Mouse (Mus musculus): Measurements from ENCODE around the gene Gse1. TPM values are rescaled to one million over a fixed set of nuclear protein-coding genes. Genes with fewer than 3 reads are reported as not detected.

Gse1 gene
- polyA plus RNA-seq, 1 experiment from 2014 or later: 31.3 TPM

- Histone ChIP-seq H3K27ac (replicated peaks) (peak overlapping the region; percentile 24; the same call in 1 of the 2 replicates), H3K4me3 (no peak overlapping the region), H3K27me3 (no peaks in the 10 kb centered on the region), H3K9me3 (no peaks in the 10 kb centered on the region), H3K4me1 (peaks cover 68% of the 10 kb centered on the region), H3K9ac (replicated peaks) (no peak overlapping the region), H3K36me3 (no peaks in the 10 kb centered on the region), H3K4me2 (replicated peaks) (no peak overlapping the region)
- WGBS: 12% methylated on average over 9 of the region's 9 CpGs
- 0 out of 2 replicates have a peak, but pooled peaks have one; percentile 28 for ATAC-seq (replicated peaks)
Observed at GRCm38 (mm10) chr8:120407701-120408240, 179.5 kb downstream of the Gse1 start.

- no peak for ATAC-seq (replicated peaks)
- no peak overlapping the region for H3K4me3 ChIP-seq
- no peaks in the 10 kb centered on the region for H3K9me3 ChIP-seq
- peak overlapping the region; percentile 24; the same call in 1 of the 2 replicates for H3K27ac ChIP-seq (replicated peaks)
- H3K27me3 ChIP-seq: no peaks in the 10 kb centered on the region
- 49% methylated on average over 14 of the region's 14 CpGs for WGBS
- H3K9ac ChIP-seq (replicated peaks): no peak overlapping the region
- no peaks in the 10 kb centered on the region for H3K36me3 ChIP-seq
- H3K4me2 ChIP-seq (replicated peaks): no peak overlapping the region
- peaks cover 75% of the 10 kb centered on the region for H3K4me1 ChIP-seq
Observed at GRCm38 (mm10) chr8:120408241-120409215, 180.3 kb downstream of the Gse1 start.

- no peaks in the 10 kb centered on the region for H3K27me3 ChIP-seq
- no peak for ATAC-seq (replicated peaks)
- H3K4me2 ChIP-seq (replicated peaks): no peak overlapping the region
- H3K27ac ChIP-seq (replicated peaks): peak overlapping the region; percentile 35
- WGBS: 56% methylated on average over 11 of the region's 11 CpGs
- H3K4me3 ChIP-seq: no peak overlapping the region
- no peaks in the 10 kb centered on the region for H3K36me3 ChIP-seq
- H3K9me3 ChIP-seq: no peaks in the 10 kb centered on the region
- H3K4me1 ChIP-seq: peaks cover 79% of the 10 kb centered on the region
- H3K9ac ChIP-seq (replicated peaks): no peak overlapping the region
Observed at GRCm38 (mm10) chr8:120409371-120410013, 181.2 kb downstream of the Gse1 start.

- Histone ChIP-seq H3K4me3 (no peak overlapping the region), H3K4me1 (peaks cover 85% of the 10 kb centered on the region), H3K27ac (replicated peaks) (peak overlapping the region; percentile 26; the same call in 1 of the 2 replicates), H3K9ac (replicated peaks) (peak overlapping the region; percentile 22), H3K4me2 (replicated peaks) (no peak overlapping the region), H3K27me3 (no peaks in the 10 kb centered on the region), H3K9me3 (no peaks in the 10 kb centered on the region), H3K36me3 (no peaks in the 10 kb centered on the region)
- ATAC-seq (replicated peaks): no peak
- WGBS: 32% methylated on average over 14 of the region's 14 CpGs
Observed at GRCm38 (mm10) chr8:120411059-120411458, 182.8 kb downstream of the Gse1 start.

GRCm38 (mm10) chr8:120411862-120412261, 183.6 kb downstream of the Gse1 start:
- Histone ChIP-seq H3K27ac (replicated peaks) (0 out of 2 replicates have a peak overlapping the region, but pooled peaks have one; percentile 2), H3K27me3 (no peaks in the 10 kb centered on the region), H3K4me3 (no peak overlapping the region), H3K36me3 (no peaks in the 10 kb centered on the region), H3K4me2 (replicated peaks) (no peak overlapping the region), H3K4me1 (peaks cover 93% of the 10 kb centered on the region), H3K9ac (replicated peaks) (no peak overlapping the region), H3K9me3 (no peaks in the 10 kb centered on the region)
- ATAC-seq (replicated peaks): no peak
- 22% methylated on average over 8 of the region's 8 CpGs for WGBS

GRCm38 (mm10) chr8:120412357-120412756, 184.1 kb downstream of the Gse1 start:
- H3K4me1 ChIP-seq: peaks cover 97% of the 10 kb centered on the region
- no peak overlapping the region for H3K4me2 ChIP-seq (replicated peaks)
- H3K4me3 ChIP-seq: no peak overlapping the region
- no peak for ATAC-seq (replicated peaks)
- H3K9me3 ChIP-seq: no peaks in the 10 kb centered on the region
- 80% methylated on average over 4 of the region's 4 CpGs for WGBS
- H3K27ac ChIP-seq (replicated peaks): 0 out of 2 replicates have a peak overlapping the region, but pooled peaks have one; percentile 2
- no peaks in the 10 kb centered on the region for H3K27me3 ChIP-seq
- no peak overlapping the region for H3K9ac ChIP-seq (replicated peaks)
- H3K36me3 ChIP-seq: no peaks in the 10 kb centered on the region

GRCm38 (mm10) chr8:120412911-120413625, 184.8 kb downstream of the Gse1 start:
- ATAC-seq (replicated peaks): no peak
- H3K27me3 ChIP-seq: no peaks in the 10 kb centered on the region
- H3K4me2 ChIP-seq (replicated peaks): peak overlapping the region; percentile 26; the same call in 1 of the 2 replicates
- no peak overlapping the region for H3K9ac ChIP-seq (replicated peaks)
- no peaks in the 10 kb centered on the region for H3K36me3 ChIP-seq
- H3K9me3 ChIP-seq: no peaks in the 10 kb centered on the region
- peaks cover 97% of the 10 kb centered on the region for H3K4me1 ChIP-seq
- H3K4me3 ChIP-seq: no peak overlapping the region
- WGBS: 51% methylated on average over 29 of the region's 29 CpGs
- H3K27ac ChIP-seq (replicated peaks): peak overlapping the region; percentile 78

- WGBS: 38% methylated on average over 6 of the region's 6 CpGs
- Histone ChIP-seq H3K9ac (replicated peaks) (no peak overlapping the region), H3K4me1 (peaks cover 95% of the 10 kb centered on the region), H3K9me3 (no peaks in the 10 kb centered on the region), H3K4me2 (replicated peaks) (no peak overlapping the region), H3K4me3 (no peak overlapping the region), H3K36me3 (no peaks in the 10 kb centered on the region), H3K27me3 (no peaks in the 10 kb centered on the region), H3K27ac (replicated peaks) (peak overlapping the region; percentile 78)
- no peak for ATAC-seq (replicated peaks)
Observed at GRCm38 (mm10) chr8:120413626-120413988, 185.4 kb downstream of the Gse1 start.

GRCm38 (mm10) chr8:120414216-120414615, 186.0 kb downstream of the Gse1 start:
- H3K9ac ChIP-seq (replicated peaks): no peak overlapping the region
- peak overlapping the region; percentile 78 for H3K27ac ChIP-seq (replicated peaks)
- H3K9me3 ChIP-seq: no peaks in the 10 kb centered on the region
- WGBS: 83% methylated on average over 4 of the region's 4 CpGs
- no peak overlapping the region for H3K4me2 ChIP-seq (replicated peaks)
- no peak overlapping the region for H3K4me3 ChIP-seq
- no peaks in the 10 kb centered on the region for H3K27me3 ChIP-seq
- H3K36me3 ChIP-seq: no peaks in the 10 kb centered on the region
- no peak for ATAC-seq (replicated peaks)
- peaks cover 88% of the 10 kb centered on the region for H3K4me1 ChIP-seq

GRCm38 (mm10) chr8:120415474-120415873, 187.2 kb downstream of the Gse1 start:
- WGBS: 63% methylated on average over 9 of the region's 11 CpGs
- Histone ChIP-seq H3K4me1 (peaks cover 81% of the 10 kb centered on the region), H3K27ac (replicated peaks) (peak overlapping the region; percentile 98)

GRCm38 (mm10) chr8:120416173-120416521, 187.9 kb downstream of the Gse1 start:
- no peaks in the 10 kb centered on the region for H3K36me3 ChIP-seq
- H3K9me3 ChIP-seq: no peaks in the 10 kb centered on the region
- H3K4me1 ChIP-seq: peaks cover 77% of the 10 kb centered on the region
- peak overlapping the region; percentile 33 for H3K4me2 ChIP-seq (replicated peaks)
- ATAC-seq (replicated peaks): no peak
- no peaks in the 10 kb centered on the region for H3K27me3 ChIP-seq
- H3K4me3 ChIP-seq: no peak overlapping the region
- peak overlapping the region; percentile 43; the same call in 1 of the 2 replicates for H3K9ac ChIP-seq (replicated peaks)
- H3K27ac ChIP-seq (replicated peaks): peak overlapping the region; percentile 98
- WGBS: 44% methylated on average over 8 of the region's 8 CpGs

More at GRCm38 (mm10) chr8:120415474-120415873, 187.2 kb downstream of the Gse1 start:
- no peaks in the 10 kb centered on the region for H3K27me3 ChIP-seq
- no peaks in the 10 kb centered on the region for H3K9me3 ChIP-seq
- no peaks in the 10 kb centered on the region for H3K36me3 ChIP-seq
- ATAC-seq (replicated peaks): no peak
- H3K4me2 ChIP-seq (replicated peaks): no peak overlapping the region
- H3K9ac ChIP-seq (replicated peaks): no peak overlapping the region
- no peak overlapping the region for H3K4me3 ChIP-seq

All from forebrain, embryonic 15.5 days (tissue).